Mouse (Mus musculus): Measurements from ENCODE around the gene Esr1.

Esr1 gene

DNA sequence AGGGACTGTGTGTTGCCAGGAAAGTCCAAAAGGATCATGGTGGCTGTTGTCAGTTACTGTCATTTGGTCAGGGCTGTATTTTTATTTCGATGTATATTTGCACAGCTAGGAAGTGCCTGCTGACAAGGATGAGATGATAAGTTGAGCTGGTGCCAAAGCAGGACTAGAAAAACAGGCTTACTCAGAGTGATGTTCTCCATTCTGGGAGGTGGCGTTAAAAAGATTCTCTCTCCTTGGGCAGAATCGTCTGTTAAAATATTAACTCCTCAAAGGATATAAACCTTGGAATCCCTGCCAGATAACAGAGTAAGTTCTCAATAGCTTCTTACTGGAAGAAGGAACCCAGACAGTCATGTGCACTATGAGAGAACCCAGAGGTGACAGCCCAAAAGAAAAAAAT lies 382.4 kb downstream of the Esr1 start:
- peak; percentile 6 to 36 for DNase-seq

DNA sequence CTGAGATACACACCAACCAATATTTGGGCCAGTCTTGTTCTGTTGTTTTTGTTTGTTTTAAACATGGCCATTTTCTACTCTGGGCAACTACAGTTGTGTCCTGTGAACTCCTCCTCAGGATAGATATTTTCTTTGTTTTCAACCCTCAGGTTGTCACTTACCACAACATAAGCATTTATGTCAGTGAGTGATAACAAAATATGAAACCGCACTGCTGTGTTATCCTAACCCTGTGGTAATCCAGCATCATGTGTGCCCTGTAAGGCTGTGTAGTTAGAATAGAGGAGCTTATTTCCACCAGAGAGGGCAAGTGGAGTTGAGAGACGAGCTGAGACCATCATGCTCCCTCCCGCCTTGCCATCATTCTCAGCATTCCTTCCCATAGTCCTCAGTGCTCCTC lies 385.2 kb downstream of the Esr1 start:
- no peak for DNase-seq

DNA sequence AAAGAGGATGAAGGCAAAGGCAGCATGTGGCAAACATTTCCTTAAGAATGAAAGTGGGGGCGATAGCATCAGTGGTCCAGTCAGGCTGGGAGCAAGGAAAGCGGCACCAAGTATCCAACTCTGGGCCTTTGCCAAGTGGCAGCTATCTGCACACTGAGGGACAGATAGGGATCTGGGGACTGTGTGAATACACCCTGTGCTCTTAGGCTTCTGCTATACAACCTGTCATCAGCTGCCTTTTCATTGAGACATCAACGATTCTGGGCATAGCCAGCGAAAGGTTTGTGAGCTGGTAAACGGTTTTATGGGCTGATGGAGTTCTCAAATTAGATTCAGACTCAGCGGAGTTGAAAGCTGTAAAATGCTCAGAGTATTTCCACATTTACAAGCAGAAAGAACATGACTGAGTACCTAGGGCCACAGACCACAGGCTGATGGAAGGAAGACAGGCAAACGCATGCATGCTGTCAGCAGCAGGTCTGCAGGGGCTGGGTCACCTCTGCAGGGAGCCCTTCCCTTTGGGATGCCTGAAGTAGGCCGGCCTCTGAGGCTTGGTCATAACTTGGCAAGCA lies 397.5 kb downstream of the Esr1 start:
- DNase-seq: no peak

DNA sequence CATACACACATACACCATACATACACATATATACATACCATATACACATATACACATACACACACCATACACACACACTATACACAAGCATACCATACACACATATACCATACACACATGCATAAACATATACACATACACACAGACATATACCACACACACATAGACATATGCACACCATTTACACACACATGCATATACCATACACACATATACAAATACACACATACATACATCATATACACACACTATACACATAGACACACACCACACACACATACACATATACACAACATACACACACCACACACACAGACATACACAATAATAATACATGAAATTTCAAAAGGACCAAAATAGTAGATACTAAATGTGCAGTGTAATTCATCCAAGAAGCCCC lies 400.6 kb downstream of the Esr1 start:
- no peak for DNase-seq

DNA sequence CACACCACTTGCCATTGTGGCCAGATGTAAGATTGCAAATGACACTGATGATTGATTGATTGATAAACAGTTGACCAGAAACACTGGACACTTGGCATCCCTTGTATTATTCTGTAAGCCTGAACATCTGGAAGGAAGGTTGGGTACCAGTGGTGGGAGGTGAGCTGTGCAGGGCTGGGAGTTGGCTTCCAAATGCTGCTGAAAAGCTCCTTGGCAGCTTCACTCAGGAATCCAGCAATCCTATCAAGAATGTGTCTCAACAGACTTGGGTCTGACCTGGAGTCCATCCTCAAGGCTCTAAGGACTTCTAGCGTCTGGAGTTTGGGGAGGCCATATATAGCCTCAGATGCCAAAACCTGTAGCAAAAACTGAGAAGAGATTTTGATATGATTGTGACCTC lies 403.6 kb downstream of the Esr1 start:
- DNase-seq: no peak

DNA sequence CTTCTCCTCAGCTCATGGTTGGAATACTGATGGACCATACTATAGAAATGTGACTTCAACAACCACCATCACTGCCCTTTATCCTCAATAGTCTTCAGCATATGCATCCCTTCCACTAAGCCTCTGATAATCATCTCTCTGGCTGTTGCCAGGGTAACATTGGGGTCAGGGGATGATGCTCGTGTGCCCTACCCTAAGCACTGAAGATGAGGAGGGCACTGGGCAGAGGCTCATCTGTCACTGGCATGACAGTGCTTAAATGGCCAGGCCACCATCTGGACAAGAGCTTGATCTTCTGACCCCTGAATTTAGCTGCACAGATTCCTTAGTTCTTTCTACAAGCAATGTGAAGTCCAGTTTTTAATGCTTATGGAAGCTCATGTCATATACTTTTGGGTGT lies 405.8 kb downstream of the Esr1 start:
- DNase-seq: no peak

DNA sequence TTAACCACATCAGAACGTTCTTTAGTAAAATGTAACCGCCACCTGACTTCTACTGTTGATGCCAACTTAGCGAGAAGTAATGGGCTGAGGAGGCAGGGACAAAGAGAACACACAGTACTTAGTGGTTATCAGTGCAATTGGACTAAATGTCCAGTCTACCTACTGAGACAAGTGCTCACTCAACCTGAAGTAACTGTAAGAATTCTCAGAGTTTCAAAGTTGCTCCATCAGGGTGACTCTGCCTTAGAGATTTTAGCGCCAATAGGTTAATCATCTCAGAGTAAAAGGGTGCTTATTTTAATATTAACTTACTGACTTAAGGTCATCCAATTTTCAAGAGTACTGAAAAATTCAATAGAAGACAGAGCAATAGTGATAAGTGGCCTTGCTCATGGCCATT lies 414.5 kb downstream of the Esr1 start:
- peak; percentile 16 to 22 for DNase-seq

DNA sequence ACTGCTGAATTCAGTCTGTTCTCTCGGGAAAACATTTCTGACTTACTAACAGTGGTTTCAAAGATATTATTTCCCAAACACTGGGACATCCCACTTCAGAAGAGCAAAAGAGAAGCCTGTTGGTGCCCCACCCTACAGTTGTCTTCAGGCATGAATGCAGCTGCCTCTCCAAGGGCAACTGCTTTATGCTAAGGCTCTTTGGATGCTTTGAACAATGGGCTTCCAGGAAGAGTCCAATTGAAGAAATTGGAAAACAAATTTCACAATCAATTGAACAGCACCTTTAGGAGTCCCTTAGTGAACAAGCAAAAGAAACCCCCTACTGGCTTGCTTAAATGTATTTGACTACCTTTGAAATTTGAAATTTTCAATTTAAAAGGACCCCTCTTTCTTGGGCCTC lies 415.8 kb downstream of the Esr1 start:
- DNase-seq: no peak

DNA sequence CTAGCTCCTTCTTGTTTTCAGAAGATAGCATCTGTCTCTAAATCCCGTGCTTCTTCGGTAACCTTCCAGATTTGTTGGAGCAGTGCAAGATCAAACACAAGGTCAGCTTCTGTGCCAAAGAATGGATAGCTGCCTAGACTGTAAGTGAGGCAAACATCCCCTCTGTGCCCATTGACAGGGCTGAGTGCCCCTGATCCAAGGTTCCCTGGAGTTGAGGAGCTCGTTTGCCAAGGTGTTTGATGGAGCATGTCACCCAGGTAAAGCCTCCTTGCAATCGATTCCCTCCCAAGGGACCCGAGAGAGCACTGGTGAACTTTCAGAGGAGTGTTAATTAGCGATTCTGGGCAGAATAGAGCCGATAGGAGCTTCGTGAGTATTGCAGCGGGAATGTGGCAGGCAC lies 416.9 kb downstream of the Esr1 start:
- peak in 1 of 2 experiments; percentile 48 for DNase-seq

DNA sequence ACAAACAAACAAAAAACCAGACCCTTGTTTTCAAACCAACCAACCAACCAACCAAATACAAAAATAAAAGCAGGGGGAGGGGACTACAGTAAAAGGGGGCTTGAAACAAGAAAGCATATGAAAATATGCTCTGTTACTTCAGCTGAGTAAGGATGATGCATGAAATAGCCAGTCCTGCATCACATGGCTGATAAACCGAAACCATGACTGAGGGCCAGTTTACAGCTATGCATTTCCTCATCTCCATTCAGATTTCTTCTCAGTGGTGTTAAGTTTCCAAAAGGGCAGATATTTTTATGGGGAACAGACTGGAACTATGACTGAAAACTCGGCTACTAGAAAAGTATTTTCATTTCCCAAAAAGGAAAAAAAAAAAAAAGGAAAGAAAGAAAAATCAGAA lies 417.8 kb downstream of the Esr1 start:
- DNase-seq: no peak

DNA sequence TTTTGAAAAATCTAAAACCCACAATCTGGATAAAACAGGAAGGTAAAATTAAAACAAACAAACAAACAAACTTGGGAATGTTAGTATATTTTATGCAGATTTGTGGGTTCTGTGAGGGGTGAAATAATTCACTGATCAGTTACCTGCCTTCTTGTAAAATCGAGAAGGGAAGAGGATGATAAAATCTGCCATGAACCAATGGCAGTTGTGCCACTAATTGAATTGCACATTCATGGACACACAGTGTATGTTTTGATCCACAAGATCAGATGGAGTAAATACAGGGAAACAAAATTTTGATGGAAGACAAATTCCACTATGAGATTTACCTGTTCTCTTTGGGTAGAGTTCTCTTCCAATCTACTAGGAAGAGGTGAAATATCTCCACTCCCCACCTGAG lies 418.5 kb downstream of the Esr1 start:
- no peak for DNase-seq

DNA sequence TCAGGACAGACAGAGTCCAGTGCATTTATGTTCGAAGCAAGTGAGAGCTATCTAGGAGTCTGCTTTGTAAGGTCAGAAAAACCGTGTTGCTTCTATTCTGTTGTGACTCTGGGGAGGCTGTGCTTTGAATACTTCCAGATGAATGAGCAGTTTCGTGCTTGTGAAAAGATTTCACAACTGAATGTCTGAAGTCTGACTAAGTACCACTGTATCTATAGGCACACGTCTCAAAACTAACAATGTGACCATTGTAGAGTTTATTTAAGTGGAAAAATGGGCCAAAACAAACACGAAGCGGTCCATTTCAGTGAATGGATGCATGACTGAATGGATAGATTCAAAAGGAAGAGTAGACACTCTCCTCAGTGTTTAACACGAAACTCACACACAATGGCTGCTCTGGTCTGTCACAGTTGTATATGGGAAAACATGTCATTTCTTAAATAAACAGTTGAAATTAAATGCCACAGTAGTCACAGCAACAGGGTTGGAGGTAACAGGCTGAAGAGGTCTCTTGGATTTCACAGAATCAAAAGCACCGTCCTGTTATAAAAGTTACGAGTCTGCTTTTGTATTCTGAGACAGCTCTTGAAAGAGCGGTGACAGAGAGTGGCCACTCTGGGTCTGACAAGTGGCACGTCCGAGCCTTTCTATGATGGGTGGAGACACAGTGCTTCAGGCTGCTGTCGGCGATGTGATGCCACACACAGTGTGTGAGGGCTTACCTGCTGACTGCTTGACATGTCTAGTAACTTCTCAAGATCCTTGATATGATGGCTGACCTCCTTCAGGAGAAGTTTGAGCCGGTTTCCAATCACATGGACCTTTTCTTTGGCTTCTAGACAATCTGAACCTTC lies 421.0 kb downstream of the Esr1 start:
- DNase-seq: no peak

DNA sequence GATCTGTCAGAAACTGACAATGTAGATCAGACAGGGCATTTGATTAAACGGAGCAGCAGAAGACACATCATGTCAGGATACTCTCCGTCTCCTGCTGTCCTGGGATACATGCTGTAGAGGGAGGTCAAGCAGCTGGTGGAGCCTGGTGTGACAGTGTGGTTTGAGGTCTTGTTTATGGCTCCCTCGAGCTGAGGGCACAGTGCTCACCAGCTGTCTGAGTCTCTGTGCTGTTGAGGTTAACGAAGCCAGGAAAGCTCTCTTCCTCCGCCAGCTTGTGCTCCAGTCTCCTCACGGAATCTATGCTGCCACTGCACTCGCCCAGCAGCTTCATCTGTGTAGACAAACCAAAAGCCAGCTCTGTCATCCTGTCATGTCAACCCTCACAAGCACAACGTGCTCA lies 429.9 kb downstream of the Esr1 start:
- DNase-seq: no peak

DNA sequence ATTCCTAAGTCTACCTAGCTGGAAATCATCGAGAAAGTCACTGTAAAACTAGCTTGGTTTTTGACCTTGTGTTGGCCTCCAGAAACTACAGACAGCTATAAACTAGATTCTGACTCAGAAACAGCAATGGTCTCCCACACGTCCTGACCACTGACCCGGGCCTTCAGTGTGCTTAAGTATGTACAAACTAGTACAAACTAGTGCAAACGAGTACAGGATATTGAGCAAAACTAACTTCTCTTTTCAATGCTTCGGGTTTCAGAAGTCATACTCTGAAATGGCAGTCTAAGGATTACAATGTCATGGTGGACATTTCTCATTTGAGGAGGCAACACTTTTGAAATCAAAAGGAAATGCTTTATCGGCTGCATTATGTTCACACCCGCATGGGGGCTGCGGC lies 433.1 kb downstream of the Esr1 start:
- no peak for DNase-seq

DNA sequence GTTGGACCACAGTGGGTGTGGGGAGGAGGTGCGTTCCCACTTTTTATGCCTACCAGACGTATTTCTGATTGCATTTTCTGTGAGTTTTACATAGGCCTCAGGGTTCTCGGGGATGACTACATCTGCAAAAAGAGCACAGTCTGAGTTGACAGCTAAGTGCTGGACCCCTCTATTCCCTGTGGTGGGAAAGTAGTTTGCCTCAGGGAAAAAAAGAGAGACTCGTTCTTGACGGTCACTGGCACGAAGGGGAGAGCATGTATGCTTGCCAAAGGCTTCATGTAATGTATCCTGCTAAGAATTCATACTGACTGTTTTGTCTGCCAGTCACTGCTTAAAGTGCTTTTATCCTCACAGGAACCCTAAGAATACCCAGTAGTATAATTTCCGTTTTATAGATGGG lies 433.8 kb downstream of the Esr1 start:
- no peak for DNase-seq

DNA sequence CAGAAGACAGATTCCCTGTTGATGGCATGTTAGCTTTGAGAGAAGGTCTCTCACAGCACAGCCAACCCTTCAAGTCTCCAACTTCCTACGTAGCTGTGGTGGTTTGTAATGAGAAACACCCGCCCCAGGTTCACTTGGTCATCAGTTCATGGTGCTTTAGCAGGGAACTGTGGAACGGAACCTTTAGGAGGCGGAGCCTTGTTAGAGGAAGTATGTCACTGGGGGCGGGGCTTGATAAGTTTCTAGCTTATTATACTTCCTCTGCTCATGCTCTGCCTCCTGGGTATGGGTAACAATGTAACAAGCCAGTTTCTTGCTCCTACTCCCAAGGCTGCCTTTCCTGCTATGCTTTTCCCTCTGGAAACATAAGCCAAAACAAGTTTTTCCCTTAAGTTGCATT lies 434.3 kb downstream of the Esr1 start:
- DNase-seq: no peak
